ENCODE assay signal across 22 mouse cellular contexts in genomic region chr13:4029897-4030296, GRCm38 (mm10). TPM values are rescaled to one million over a fixed set of nuclear protein-coding genes. Genes with fewer than 3 reads are reported as not detected.
DNase-seq lines count a peak whose midpoint lies in the region; ATAC-seq and TF ChIP-seq lines count a peak whose summit lies in the region.
"Had no signal": no experiment of that assay in that cellular context is flagged by ENCODE, and none has a peak within 500 bp of the region (broad histone marks: within the 10 kb centered on the region; RNA-seq: fewer than 3 reads in every experiment).

No protein-coding gene starts in this region.

- no peaks in the 10 kb centered on the region for H3K9me3 ChIP-seq in limb, embryonic 13.5 days
- no peaks in the 10 kb centered on the region for H3K9me3 ChIP-seq in limb, embryonic 10.5 days (replicated peaks)
- no peaks in the 10 kb centered on the region for H3K9me3 ChIP-seq in limb, embryonic 14.5 days (ENCODE audit: control insufficient read depth, low read length)
- H3K9me3 ChIP-seq: G1E had no signal

- ATAC-seq in limb, embryonic 13.5 days (ENCODE audit: low FRiP score, low read depth): peak; percentile 82
- ATAC-seq in limb, embryonic 14.5 days (ENCODE audit: low FRiP score, low read depth): peak; percentile 60; the same call in 1 of the 2 replicates
- ATAC-seq: activated CD4-positive, CD25-positive, alpha-beta regulatory T cell, adult 4 months; CD4-positive, CD25-positive, alpha-beta regulatory T cell, adult 4 months; Patski had no signal

- H3K4me3 ChIP-seq in kidney, adult 2 months (ENCODE audit: insufficient read depth, low read depth, low read length): no peak overlapping the region
- no peak overlapping the region for H3K4me3 ChIP-seq in limb, embryonic 13.5 days
- no peak overlapping the region for H3K4me3 ChIP-seq in limb, embryonic 10.5 days
- H3K4me3 ChIP-seq in limb, embryonic 14.5 days (replicated peaks; ENCODE audit: low read length): no peak overlapping the region

- WGBS in kidney, adult 2 months: 54% methylated on average over 2 of the region's 2 CpGs
- WGBS in limb, embryonic 13.5 days: 40% methylated on average over 2 of the region's 2 CpGs
- WGBS in limb, embryonic 10.5 days: 75% methylated on average over 2 of the region's 2 CpGs
- 38% methylated on average over 2 of the region's 2 CpGs for WGBS in limb, embryonic 14.5 days

- no peaks in the 10 kb centered on the region for H3K36me3 ChIP-seq in kidney, adult 2 months (ENCODE audit: control insufficient read depth, insufficient read depth, low read length)
- no peaks in the 10 kb centered on the region for H3K36me3 ChIP-seq in limb, embryonic 13.5 days
- no peaks in the 10 kb centered on the region for H3K36me3 ChIP-seq in limb, embryonic 10.5 days
- H3K36me3 ChIP-seq in limb, embryonic 14.5 days (ENCODE audit: control insufficient read depth, insufficient read depth, low read length): no peaks in the 10 kb centered on the region
- H3K36me3 ChIP-seq: G1E had no signal

- TF ChIP-seq CTCF in kidney, adult 2 months (conservative IDR thresholded peaks at IDR 0.05; ENCODE audit: insufficient read depth, insufficient read length, low read depth, low read length): no peak

- no peaks in the 10 kb centered on the region for H3K27me3 ChIP-seq in kidney, adult 2 months (replicated peaks; ENCODE audit: control insufficient read depth, insufficient read depth, low read length)
- H3K27me3 ChIP-seq in limb, embryonic 13.5 days: no peaks in the 10 kb centered on the region
- H3K27me3 ChIP-seq in limb, embryonic 10.5 days (ENCODE audit: low read depth, poor library complexity, severe bottlenecking): no peaks in the 10 kb centered on the region
- H3K27me3 ChIP-seq in limb, embryonic 14.5 days (ENCODE audit: control insufficient read depth, insufficient read depth, low read length): no peaks in the 10 kb centered on the region
- H3K27me3 ChIP-seq: CH12.LX, Patski had no signal

- peak; percentile 32 for DNase-seq in kidney, adult 2 months
- DNase-seq in kidney, adult 18-20 months: no peak
- peak; percentile 46 for DNase-seq in kidney, adult 9 months
- no peak for DNase-seq in kidney, postnatal 4 days
- DNase-seq in limb, embryonic 10.5 days (ENCODE audit: low spot score): no peak
- DNase-seq in limb, embryonic 14.5 days (ENCODE audit: low spot score): no peak
- no peak for DNase-seq in embryo, embryonic 10 days (ENCODE audit: low spot score)
- DNase-seq: adrenal gland, adult 2 months; adrenal gland, adult 8-10 months; adrenal gland, postnatal 10 days; adrenal gland, postnatal 14 days; adrenal gland, postnatal 25 days; adrenal gland, postnatal 36 days; B cell, adult 2 months; cerebellum, adult 11 months; cerebellum, adult 11-12 months had no signal

- H3K9ac ChIP-seq in limb, embryonic 13.5 days: no peak overlapping the region
- H3K9ac ChIP-seq in limb, embryonic 14.5 days (ENCODE audit: low read depth, low read length, severe bottlenecking): no peak overlapping the region

- H3K4me2 ChIP-seq in limb, embryonic 13.5 days (replicated peaks): no peak overlapping the region
- no peak overlapping the region for H3K4me2 ChIP-seq in limb, embryonic 14.5 days (replicated peaks; ENCODE audit: low read depth, low read length, severe bottlenecking)

- no peak for TF ChIP-seq POLR2A in kidney, adult 2 months (IDR thresholded peaks at IDR 0.05; ENCODE audit: low read depth, low read length)
- TF ChIP-seq POLR2A in limb, embryonic 14.5 days (IDR thresholded peaks at IDR 0.05; ENCODE audit: borderline replicate concordance, extremely low read depth, insufficient read depth, insufficient read length): no peak

- peaks cover 7% of the 10 kb centered on the region; the same call in 1 of the 2 replicates for H3K4me1 ChIP-seq in kidney, adult 2 months (ENCODE audit: control insufficient read depth, insufficient read depth, low read length)
- peaks cover 6% of the 10 kb centered on the region; the same call in 1 of the 2 replicates for H3K4me1 ChIP-seq in limb, embryonic 13.5 days
- H3K4me1 ChIP-seq in limb, embryonic 10.5 days: no peaks in the 10 kb centered on the region
- no peaks in the 10 kb centered on the region for H3K4me1 ChIP-seq in limb, embryonic 14.5 days (ENCODE audit: control insufficient read depth, insufficient read depth, low read length)

- 0 out of 2 replicates have a peak overlapping the region, but pooled peaks have one; percentile 23 for H3K27ac ChIP-seq in kidney, adult 2 months (ENCODE audit: insufficient read depth, low read depth, low read length)
- H3K27ac ChIP-seq in limb, embryonic 13.5 days: no peak overlapping the region
- no peak overlapping the region for H3K27ac ChIP-seq in limb, embryonic 10.5 days
- H3K27ac ChIP-seq in limb, embryonic 14.5 days (replicated peaks; ENCODE audit: low read depth, low read length): no peak overlapping the region

RNA-seq across cellular contexts. Expression of gene Akr1c14, which starts 18.9 kb away (rescaled TPM):
- polyA plus RNA-seq in kidney, adult 2 months (2012; rRNA removed): 11.4 and 14.1 TPM in 2 replicates
- 1.5 and 1.6 TPM in 2 replicates for polyA plus RNA-seq in limb, embryonic 13.5 days (2015; fragmentation: Nextera tagmentation; extraction: Ambion mirVana)
- polyA plus RNA-seq in limb, embryonic 10.5 days (2016; fragmentation: Nextera tagmentation; extraction: Ambion mirVana): 0.18 TPM in 2 replicates
- polyA plus RNA-seq in limb, embryonic 14.5 days (2012; rRNA removed): 0.69 and 1.2 TPM in 2 replicates
- polyA plus RNA-seq in limb, embryonic 14.5 days (2014; fragmentation: Nextera tagmentation; extraction: Ambion mirVana): 1.2 and 1.3 TPM in 2 replicates
- polyA plus RNA-seq: activated CD4-positive, CD25-positive, alpha-beta regulatory T cell, adult 4 months; CD4-positive, CD25-positive, alpha-beta regulatory T cell, adult 4 months; G1E had no signal

Comparison
In these comparisons a context has a peak if more than half of its experiments do, and no peak if none do; other contexts are left out.
1. DNase-seq: peak in kidney, adult 2 months (single experiment) and kidney, adult 9 months (single experiment); none in kidney, adult 18-20 months (single experiment), kidney, postnatal 4 days (0 of 2), limb, embryonic 10.5 days (single experiment), limb, embryonic 14.5 days (single experiment) and embryo, embryonic 10 days (single experiment).